Mouse (Mus musculus) forebrain, embryonic 11.5 days (tissue): ENCODE data around the gene Trib2. TPM values are rescaled to one million over a fixed set of nuclear protein-coding genes. Genes with fewer than 3 reads are reported as not detected.

Experiments
- ATAC-seq: fragments of 200-750 bp; cut with Nextera tagmentation; replicated peaks from 2 replicates; pipeline ENCODE4 v1.8.0; 2017; ENCODE audit warnings: moderate TSS enrichment; ENCODE audit not compliant: low FRiP score
- DNase-seq: peaks from one replicate; pipeline ENCODE4 v3.0.0-alpha.2; 2017; ENCODE audit warnings: low spot score
- H3K27ac ChIP-seq: fragments of 300-500 bp; sonication (generic); 2 replicates; pipeline ENCODE4 v1.5.1; 2014; ENCODE audit warnings: low read depth, low read length
- H3K27me3 ChIP-seq: fragments of 300-500 bp; sonication (generic); 2 replicates; pipeline ENCODE4 v1.6.1; 2014; ENCODE audit warnings: mild to moderate bottlenecking, low read length, mixed read lengths; ENCODE audit not compliant: control insufficient read depth, insufficient read depth
- H3K36me3 ChIP-seq: fragments of 300-500 bp; sonication (generic); 2 replicates; pipeline ENCODE4 v1.6.1; 2014; ENCODE audit warnings: mild to moderate bottlenecking, low read length, moderate library complexity, mixed read lengths; ENCODE audit not compliant: control insufficient read depth, insufficient read depth
- H3K4me1 ChIP-seq: fragments of 300-500 bp; sonication (generic); replicated peaks from 2 replicates; pipeline ENCODE4 v1.6.1; 2014; ENCODE audit warnings: low read length, mixed read lengths; ENCODE audit not compliant: control insufficient read depth, insufficient read depth
- H3K4me2 ChIP-seq: fragments of 300-500 bp; sonication (generic); 2 replicates; pipeline ENCODE4 v1.6.1; 2014; ENCODE audit warnings: low read depth, mild to moderate bottlenecking, low read length, moderate library complexity, mixed read lengths; ENCODE audit not compliant: severe bottlenecking
- H3K4me3 ChIP-seq: fragments of 300-500 bp; sonication (generic); 2 replicates; pipeline ENCODE4 v1.5.1; 2014; ENCODE audit warnings: low read depth, low read length
- H3K9ac ChIP-seq: fragments of 300-500 bp; sonication (generic); 2 replicates; pipeline ENCODE4 v1.6.1; 2014; ENCODE audit warnings: low read length
- H3K9me3 ChIP-seq: fragments of 300-500 bp; sonication (generic); 2 replicates; pipeline ENCODE4 v1.6.1; 2016; ENCODE audit warnings: low read length, mixed read lengths; ENCODE audit not compliant: control insufficient read depth
- WGBS: fragments of 180-500 bp; shearing (Covaris S2); extraction: QIAGEN DNeasy Blood & Tissue Kit; methylation state at CpG from one replicate; pipeline ENCODE4 v1.1.7; 2014; 5-methylcytosine and 5-hydroxymethylcytosine counted together
- polyA plus RNA-seq: library from polyadenylated mRNA; unstranded; fragments of >200 nt; fragmentation: Nextera tagmentation; extraction: Ambion mirVana; gene quantifications from 2 replicates; pipeline ENCODE4 v1.2.1, GENCODE M21; 2014

The Trib2 gene
- polyA plus RNA-seq, 1 experiment from 2014 or later = 57.4 TPM

DNA sequence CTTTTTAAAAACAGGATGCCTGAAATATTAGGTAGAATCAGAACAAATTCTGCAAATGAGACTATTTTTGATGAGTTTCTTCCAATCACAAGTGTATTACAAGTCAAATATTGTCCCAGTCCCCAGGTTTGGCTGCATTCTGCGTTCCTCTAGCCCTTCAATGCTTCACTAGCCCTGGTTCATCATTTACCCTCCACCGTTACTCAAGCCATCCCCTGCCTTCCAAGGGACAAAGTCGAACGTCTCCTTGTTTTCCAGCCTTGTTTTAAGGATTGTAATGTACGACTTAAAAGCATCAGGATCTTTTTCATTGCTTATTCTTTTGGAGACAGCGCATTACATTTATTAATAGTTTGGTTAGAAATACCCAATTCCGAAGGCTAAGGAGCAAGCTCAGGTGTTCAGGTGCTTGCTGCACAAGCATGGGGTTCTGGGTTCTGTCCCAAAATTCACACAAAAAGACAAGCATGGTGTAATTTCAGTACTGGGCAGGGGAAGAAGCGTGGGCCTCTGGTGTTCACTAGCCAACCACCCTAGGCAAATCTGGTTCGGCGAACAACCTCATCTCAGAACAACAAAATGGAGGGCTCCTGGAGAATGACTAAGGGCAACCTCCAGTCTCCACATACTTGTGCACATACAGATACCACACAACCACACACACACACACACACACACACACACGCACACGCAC lies 24.3 kb upstream of the Trib2 start:
- ATAC-seq (no peak), DNase-seq (no peak)
- H3K9ac ChIP-seq = no peak overlapping the region
- H3K27ac ChIP-seq = no peak overlapping the region
- H3K36me3 ChIP-seq = no peaks in the 10 kb centered on the region
- H3K4me1 ChIP-seq = no peaks in the 10 kb centered on the region
- no peaks in the 10 kb centered on the region for H3K27me3 ChIP-seq
- no peak overlapping the region for H3K4me2 ChIP-seq
- H3K4me3 ChIP-seq = no peak overlapping the region
- H3K9me3 ChIP-seq = no peaks in the 10 kb centered on the region
- 89% methylated on average over 12 of the region's 12 CpGs for WGBS

DNA sequence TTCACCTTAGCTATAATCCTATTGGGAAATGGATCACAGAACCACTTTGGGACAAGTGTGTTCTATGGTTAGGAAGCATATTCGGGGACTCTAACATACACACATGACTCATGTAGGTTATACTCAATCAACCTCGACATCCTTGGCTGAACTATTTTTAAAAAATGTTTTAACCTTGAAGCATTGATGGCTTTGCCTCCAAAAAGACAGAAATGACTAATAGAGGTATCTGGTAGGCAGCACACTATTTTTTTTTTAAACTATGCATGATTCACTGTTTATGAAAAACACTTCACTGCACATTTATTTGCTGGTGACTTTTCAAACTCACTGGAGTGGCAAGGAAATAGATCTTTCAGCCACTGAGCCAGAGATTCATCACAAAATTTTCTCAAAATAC lies 21.5 kb upstream of the Trib2 start:
- H3K36me3 ChIP-seq = no peaks in the 10 kb centered on the region
- ATAC-seq (no peak), DNase-seq (no peak)
- no peaks in the 10 kb centered on the region for H3K27me3 ChIP-seq
- H3K4me2 ChIP-seq = no peak overlapping the region
- H3K9ac ChIP-seq = no peak overlapping the region
- no peak overlapping the region for H3K4me3 ChIP-seq
- H3K4me1 ChIP-seq = no peaks in the 10 kb centered on the region
- WGBS = 88% methylated on average over 2 of the region's 2 CpGs
- H3K27ac ChIP-seq = no peak overlapping the region
- no peaks in the 10 kb centered on the region for H3K9me3 ChIP-seq

DNA sequence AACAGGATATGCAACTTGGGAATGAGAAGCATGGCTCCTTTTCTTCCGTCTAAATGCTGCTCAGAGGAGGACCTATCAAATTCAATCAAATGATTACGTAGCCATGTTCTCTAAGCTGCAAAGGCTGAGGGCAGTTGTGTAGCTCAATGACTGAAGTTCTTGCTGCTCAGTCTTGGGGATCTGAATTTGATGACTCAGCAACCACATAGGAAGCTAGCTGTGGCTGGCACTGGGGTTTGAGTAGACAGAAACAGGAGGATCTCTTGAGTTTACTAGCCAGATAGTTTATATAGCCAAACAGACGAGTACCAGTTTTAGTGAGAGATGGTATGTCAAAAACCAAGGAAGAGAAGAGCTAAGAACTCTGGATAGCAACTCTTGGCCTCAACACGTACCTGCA lies 20.8 kb upstream of the Trib2 start:
- WGBS = 83% methylated on average over 4 of the region's 4 CpGs
- ATAC-seq (no peak), DNase-seq (no peak)
- no peak overlapping the region for H3K4me3 ChIP-seq
- H3K4me1 ChIP-seq = no peaks in the 10 kb centered on the region
- H3K9ac ChIP-seq = no peak overlapping the region
- no peaks in the 10 kb centered on the region for H3K36me3 ChIP-seq
- H3K27me3 ChIP-seq = no peaks in the 10 kb centered on the region
- H3K9me3 ChIP-seq = no peaks in the 10 kb centered on the region
- no peak overlapping the region for H3K27ac ChIP-seq
- no peak overlapping the region for H3K4me2 ChIP-seq

DNA sequence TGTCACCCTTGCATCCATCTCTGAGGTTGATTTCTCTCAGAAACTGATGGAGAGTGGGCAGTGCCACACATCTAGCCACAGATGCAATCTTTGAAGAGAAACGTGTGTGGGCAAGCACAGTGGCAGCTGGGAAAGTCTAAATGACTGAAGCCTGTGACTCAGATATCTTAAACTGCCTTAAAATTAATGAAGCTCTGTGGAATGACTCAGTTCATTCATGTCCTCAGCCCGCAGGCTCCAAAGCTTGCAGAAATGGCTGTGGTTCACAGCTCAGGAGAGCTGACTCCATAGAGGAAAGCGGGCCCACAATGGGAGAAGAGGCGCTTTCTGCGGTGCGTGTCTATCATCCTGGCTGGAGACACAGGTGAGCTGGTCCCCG lies 15.9 kb upstream of the Trib2 start:
- DNase-seq (no peak), ATAC-seq (no peak)
- Histone ChIP-seq H3K36me3 (no peaks in the 10 kb centered on the region), H3K4me3 (no peak overlapping the region), H3K27me3 (no peaks in the 10 kb centered on the region), H3K4me1 (no peaks in the 10 kb centered on the region), H3K27ac (no peak overlapping the region), H3K9ac (no peak overlapping the region), H3K4me2 (no peak overlapping the region), H3K9me3 (no peaks in the 10 kb centered on the region)
- WGBS = 88% methylated on average over 7 of the region's 7 CpGs

DNA sequence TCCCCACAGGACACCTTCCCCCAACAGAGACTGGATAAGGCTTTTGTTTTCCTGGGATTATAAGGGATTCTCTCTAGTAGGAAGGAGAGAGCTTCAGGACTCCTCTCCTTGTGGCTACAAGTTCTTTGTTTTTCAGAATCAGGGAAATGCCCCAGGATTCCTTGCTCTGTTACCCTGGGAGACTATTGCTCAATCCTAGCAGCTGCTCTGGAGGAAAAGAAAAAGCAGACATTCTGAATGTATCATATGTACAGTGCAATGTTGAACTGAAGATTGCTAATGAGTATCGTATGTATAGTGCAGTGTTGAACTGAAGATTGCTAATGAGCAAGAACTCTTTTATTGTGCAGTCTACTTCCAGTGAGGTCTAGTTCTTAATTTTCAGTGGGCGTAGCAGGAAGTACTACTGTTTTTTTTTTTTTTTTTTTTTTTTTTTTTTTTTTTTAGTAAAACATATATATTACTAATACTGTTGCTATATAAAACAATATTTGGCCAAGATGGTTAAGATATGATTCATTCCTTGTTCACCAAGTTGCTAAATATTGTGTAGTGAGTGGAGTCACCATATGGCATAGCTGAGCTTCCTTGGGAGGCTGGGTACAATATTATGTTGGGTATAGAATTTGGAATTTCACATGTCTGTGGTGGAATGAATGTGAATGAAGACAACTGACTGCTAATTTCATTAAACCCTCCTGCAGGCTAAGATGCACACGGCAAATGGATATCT lies 15.4 kb upstream of the Trib2 start:
- 85% methylated on average over 3 of the region's 3 CpGs for WGBS

DNA sequence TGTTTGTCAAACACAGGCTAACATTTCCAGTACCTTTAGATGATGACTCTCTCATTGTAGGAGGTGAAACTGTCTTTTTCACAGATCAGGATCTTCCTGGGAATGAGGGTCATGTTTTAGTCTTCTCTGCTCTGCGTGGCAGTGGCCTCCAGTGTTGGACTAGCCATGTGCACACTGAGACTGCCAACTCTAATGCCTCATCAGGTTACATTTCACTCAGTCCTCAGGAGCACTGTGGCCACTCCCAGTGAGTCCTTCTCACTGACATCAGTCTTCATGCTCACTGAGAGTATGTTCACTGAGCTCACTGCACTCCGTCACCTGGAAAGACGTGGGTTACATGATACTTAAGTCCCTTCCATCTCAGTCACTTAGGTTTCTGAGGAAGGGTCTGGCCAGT lies 14.0 kb upstream of the Trib2 start:
- 86% methylated on average over 3 of the region's 3 CpGs for WGBS
- Histone ChIP-seq H3K4me3 (no peak overlapping the region), H3K27me3 (no peaks in the 10 kb centered on the region), H3K9ac (no peak overlapping the region), H3K4me1 (no peaks in the 10 kb centered on the region), H3K36me3 (no peaks in the 10 kb centered on the region), H3K27ac (no peak overlapping the region), H3K9me3 (no peaks in the 10 kb centered on the region), H3K4me2 (no peak overlapping the region)
- DNase-seq (no peak), ATAC-seq (no peak)

More for the DNA sequence above, 15.4 kb upstream of the Trib2 start:
- no peaks in the 10 kb centered on the region for H3K9me3 ChIP-seq
- no peak overlapping the region for H3K4me3 ChIP-seq
- no peak overlapping the region for H3K27ac ChIP-seq
- DNase-seq (no peak), ATAC-seq (no peak)
- no peaks in the 10 kb centered on the region for H3K36me3 ChIP-seq
- H3K9ac ChIP-seq = no peak overlapping the region
- H3K4me2 ChIP-seq = no peak overlapping the region
- no peaks in the 10 kb centered on the region for H3K4me1 ChIP-seq
- H3K27me3 ChIP-seq = no peaks in the 10 kb centered on the region

DNA sequence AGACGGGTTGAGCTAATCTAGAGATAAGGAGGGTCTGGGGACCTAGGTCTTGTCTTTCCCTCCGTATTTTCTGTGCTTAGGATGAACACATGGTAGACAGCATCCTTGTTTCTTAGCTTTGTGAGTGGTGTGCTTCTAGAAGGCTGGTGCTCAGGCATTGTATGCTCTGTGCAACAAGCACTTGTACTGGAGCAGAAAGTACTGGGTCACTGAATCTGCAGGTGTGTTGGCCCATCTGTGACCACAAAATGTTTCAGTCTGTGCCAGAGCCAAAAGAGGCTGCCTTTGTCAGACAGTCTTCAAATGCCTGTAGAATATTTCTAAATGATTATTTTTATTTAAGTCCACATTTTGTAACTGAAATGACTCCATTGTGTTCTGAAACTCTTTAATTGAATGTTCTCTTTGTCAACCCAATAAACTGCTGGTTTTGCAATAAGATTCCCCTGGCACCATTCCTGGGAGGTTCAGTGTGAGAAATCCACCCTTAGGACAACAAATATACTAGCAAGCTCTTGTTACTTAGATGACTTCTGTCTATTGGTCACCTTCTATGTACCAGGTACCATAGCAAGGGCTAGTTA lies 12.2 kb upstream of the Trib2 start:
- Histone ChIP-seq H3K4me2 (no peak overlapping the region), H3K27me3 (no peaks in the 10 kb centered on the region), H3K4me1 (no peaks in the 10 kb centered on the region), H3K4me3 (no peak overlapping the region), H3K9me3 (no peaks in the 10 kb centered on the region), H3K9ac (no peak overlapping the region), H3K27ac (no peak overlapping the region), H3K36me3 (no peaks in the 10 kb centered on the region)
- WGBS = 81% methylated on average over 2 of the region's 2 CpGs
- no peak for DNase-seq
- no peak for ATAC-seq

DNA sequence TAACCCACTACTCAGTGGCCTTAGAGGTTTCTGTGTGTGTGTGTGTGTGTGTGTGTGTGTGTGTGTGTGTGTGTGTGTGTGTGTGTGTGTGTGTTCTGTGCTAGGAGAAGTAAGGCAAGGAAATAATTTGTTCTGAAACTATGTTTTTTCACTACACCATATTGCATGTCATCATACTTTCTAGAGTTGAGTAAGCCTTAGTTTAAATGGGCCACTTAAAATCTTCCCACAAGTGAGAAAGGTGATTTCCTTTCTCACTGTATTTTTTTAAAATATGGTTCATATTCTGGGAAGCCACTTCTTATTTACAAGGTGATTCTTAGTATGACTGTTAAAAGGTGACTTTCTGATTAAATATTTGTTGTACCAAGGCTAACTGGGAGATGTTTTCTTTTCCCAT lies 4.3 kb upstream of the Trib2 start:
- Histone ChIP-seq H3K4me2 (no peak overlapping the region), H3K27ac (no peak overlapping the region), H3K9me3 (no peaks in the 10 kb centered on the region), H3K27me3 (no peaks in the 10 kb centered on the region), H3K36me3 (no peaks in the 10 kb centered on the region), H3K4me1 (peaks cover 2% of the 10 kb centered on the region; the same call in 1 of the 2 replicates), H3K4me3 (no peak overlapping the region), H3K9ac (no peak overlapping the region)
- DNase-seq (no peak), ATAC-seq (no peak)
